Mouse (Mus musculus) splenic B cell, adult 2 months (primary cell): Measurements from ENCODE around the gene Hist1h3e.
A peak's percentile ranks its signal among the peaks of the same experiment; 100 is the strongest.
"Not testable (repeated sequence)": the region's sequence is repeated elsewhere in the genome, so short reads cannot be mapped to it uniquely, and the experiment has no call there.

Source experiments
- DNase-seq: peaks from one replicate; pipeline ENCODE4 v3.0.0-alpha.2; 2011; ENCODE audit warnings: low read depth, low spot score
- H3K27me3 ChIP-seq: 2 replicates; pipeline ENCODE4 v1.6.1; 2012; ENCODE audit warnings: mild to moderate bottlenecking, low read length, moderate library complexity, mixed read lengths; ENCODE audit not compliant: control insufficient read depth, poor library complexity, insufficient read depth, severe bottlenecking
- H3K36me3 ChIP-seq: 2 replicates; pipeline ENCODE4 v1.6.1; 2012; ENCODE audit warnings: mild to moderate bottlenecking, low read length, moderate library complexity, mixed read lengths; ENCODE audit not compliant: control insufficient read depth, poor library complexity, insufficient read depth, severe bottlenecking

Hist1h3e gene

DNA sequence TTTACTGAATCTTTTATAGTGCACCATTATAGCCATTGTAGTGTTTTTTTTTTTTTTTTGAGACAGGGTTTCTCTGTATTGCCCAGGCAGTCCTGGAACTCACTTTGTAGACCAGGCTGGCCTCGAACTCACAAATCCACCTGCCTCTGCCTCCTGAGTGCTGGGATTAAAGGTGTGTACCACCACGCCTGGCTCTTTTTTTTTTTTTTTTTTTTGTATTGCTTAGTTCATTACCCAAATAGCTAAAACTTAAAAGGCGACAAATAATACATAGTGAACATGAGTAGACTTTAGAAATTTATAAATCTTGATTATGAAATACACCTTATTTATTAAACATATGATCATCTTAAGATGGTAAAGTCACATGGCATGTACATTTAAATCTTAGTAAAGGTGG lies 20.7 kb downstream of the Hist1h3e start:
- DNase-seq: no peak
- Histone ChIP-seq H3K27me3 (no peaks in the 10 kb centered on the region), H3K36me3 (0 out of 2 replicates have a peak, but pooled peaks cover 2% of the 10 kb centered on the region)

DNA sequence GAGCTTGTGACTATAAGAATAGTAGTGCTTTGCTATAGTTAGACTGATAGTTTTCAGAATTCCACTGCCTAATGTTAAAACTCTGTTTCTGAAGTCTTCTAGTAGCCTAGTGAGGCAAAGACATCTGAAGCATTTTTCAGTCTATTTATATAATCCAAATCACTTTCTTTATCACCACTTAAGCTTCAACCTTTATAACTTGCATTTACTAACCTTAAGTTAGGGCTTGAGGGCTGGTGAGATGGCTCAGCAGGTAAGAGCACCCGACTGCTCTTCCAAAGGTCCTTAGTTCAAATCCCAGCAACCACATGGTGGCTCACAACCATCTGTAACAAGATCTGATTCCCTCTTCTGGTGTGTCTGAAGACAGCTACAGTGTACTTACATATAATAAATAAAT lies 22.3 kb downstream of the Hist1h3e start:
- not testable (repeated sequence) for H3K36me3 ChIP-seq, DNase-seq, H3K27me3 ChIP-seq

DNA sequence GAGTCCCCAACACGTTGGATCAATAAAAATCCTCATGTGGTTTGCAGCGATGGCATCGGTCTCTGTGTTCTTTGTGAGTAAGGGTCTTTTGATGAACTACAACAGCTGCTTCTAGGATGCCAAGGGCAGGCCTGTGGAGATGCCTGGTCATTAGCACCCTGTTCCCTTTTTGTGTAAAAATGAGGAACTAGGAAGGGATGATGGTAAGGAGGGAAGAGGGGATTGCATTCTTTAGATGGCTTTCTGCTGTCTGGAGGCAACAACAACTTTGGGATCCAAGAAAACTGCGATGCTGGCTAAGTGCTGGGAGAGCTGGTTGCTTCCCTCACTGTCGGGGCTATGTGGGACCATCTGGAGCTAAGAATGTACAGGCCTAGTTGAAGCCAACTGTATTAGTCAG lies 23.9 kb downstream of the Hist1h3e start:
- no peak for DNase-seq
- Histone ChIP-seq H3K27me3 (no peaks in the 10 kb centered on the region), H3K36me3 (no peaks in the 10 kb centered on the region)

DNA sequence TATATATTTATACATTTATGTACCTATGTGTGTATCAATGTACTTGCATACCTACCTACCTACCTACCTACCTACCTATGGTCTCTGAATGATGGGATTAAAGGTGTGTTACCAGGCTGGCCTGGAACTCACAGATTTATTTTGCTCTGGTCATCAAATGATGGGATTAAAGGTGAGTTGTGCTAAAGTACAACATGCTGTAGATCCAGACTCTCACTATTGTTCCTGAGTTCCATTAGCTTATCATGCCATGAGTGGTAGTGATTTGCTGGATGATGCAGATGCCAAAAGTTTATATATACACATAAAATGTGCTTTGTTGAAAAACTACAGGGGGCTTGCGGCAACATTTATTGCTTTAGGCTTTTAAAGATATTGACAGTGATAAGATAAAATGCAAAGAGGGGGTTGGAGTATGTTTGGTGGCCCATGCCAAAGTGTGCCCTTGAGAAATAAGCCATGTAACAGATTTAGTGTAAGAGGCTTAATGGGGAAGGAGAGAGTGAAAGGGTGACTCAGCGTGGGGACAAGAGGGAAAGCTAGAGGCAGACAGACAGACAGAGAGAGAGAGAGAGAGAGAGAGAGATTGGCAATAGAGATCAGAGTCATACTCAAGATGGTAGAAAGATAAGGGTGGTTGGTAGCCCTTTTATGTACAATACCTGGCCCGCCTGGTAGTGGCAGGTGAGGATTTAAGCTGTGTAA lies 25.0 kb downstream of the Hist1h3e start:
- no peaks in the 10 kb centered on the region for H3K36me3 ChIP-seq
- H3K27me3 ChIP-seq: no peaks in the 10 kb centered on the region
- no peak for DNase-seq

DNA sequence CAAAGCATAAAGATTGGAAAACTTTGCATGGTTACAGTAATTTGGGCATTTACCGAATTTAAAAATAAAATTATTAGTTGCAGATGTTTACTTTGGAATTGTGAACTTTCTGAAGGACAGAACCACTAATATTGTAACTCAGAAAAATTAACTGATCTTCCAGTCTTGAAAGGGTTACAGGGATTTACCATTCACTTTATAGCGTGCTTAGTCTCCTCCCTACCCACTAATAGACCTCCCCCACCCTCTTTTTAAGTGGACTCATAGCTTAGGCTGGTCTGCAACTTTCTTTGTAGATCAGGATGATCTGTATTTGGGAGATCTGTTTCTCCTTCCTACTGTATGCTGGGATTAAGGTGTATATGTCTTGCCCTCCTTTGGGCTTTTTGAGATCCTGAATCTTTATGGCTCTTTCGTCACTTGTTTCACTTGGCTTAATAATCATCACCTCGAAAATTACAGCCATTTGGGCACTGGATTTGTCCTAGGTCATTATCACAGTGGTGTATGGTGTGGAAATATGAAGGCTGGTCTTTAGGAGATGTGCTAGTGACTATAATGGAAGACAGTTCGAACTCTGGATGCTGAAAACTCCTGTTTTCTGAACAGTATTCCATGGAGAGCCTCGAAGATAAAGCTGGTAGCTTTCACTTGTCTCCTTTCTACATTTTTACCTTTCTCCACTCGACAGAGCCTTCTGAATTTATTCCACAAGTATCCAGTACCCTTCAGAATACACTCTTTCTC lies 25.9 kb downstream of the Hist1h3e start:
- DNase-seq: no peak
- Histone ChIP-seq H3K36me3 (no peaks in the 10 kb centered on the region), H3K27me3 (no peaks in the 10 kb centered on the region)

DNA sequence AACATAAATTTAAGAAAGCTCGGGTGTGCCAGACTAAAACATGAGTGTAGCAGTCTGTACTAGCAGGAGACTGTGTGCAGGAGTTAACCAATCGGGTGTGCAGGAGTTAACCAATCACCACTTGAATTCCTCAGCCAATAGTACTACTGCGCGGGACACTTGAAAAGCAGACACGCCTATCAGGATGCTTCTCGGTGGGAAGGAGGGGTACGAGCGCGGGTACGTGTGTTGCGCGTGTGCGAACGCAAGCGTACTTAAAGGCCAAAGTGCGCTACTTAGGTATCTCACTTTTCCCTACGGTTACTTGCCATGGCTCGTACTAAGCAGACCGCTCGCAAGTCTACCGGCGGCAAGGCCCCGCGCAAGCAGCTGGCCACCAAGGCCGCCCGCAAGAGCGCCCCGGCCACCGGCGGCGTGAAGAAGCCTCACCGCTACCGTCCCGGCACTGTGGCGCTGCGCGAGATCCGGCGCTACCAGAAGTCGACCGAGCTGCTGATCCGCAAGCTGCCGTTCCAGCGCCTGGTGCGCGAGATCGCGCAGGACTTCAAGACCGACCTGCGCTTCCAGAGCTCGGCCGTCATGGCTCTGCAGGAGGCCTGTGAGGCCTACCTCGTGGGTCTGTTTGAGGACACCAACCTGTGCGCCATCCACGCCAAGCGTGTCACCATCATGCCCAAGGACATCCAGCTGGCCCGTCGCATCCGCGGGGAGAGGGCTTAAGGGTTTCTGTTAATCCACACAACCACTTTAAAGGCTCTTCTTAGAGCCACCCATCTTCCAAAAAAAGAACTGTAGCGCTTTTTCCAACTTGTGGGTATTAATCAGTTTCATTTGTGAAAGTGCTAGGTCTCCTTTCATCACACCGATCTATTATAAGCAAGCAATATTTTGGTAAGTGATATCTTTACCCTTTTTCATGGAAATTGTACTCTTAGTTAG lies 26.8 kb downstream of the Hist1h3e start, which contains the start of gene Hist1h3g:
Gene Hist1h3g, plus strand, starts transcription at position 286 of the 939 bp plus-strand sequence.
- H3K27me3 ChIP-seq, H3K36me3 ChIP-seq: not testable (repeated sequence)
- peak; percentile 92 for DNase-seq

DNA sequence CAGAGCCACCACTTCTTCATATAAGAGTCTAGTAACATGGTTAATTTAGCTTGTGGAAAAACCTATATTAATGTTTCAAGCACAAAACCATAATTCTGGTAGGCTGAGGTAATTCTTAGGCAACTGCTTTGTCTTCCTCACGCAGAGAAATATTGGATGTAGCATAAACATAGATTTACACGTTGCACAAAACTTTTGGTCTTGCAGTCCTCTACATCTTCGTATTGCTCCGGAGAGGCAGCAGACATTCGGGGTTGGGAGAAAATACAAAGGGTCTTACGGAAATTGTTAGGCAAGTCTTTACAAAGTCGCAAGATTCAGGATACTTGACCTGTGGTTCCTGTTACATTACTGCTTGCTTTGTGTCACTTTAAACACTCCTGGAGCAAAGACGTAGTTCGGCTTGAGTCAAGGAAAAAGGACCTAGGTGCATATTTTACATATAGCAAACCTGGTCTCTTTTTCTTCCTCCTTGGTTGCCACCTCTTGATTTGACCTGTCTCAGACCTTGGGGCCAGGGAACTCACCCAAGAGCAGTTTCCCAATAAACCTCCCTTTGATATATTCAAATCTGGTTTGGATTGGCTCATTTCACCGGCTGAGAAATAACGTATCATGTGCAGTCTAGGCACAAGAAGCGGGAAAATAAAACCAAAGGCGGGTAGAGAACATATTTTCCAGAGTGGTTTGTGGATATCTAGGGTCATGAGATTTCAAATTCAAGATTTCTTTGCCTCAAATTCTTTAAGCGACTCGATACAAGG lies 27.6 kb downstream of the Hist1h3e start:
- no peaks in the 10 kb centered on the region for H3K27me3 ChIP-seq
- no peak for DNase-seq
- no peaks in the 10 kb centered on the region for H3K36me3 ChIP-seq

DNA sequence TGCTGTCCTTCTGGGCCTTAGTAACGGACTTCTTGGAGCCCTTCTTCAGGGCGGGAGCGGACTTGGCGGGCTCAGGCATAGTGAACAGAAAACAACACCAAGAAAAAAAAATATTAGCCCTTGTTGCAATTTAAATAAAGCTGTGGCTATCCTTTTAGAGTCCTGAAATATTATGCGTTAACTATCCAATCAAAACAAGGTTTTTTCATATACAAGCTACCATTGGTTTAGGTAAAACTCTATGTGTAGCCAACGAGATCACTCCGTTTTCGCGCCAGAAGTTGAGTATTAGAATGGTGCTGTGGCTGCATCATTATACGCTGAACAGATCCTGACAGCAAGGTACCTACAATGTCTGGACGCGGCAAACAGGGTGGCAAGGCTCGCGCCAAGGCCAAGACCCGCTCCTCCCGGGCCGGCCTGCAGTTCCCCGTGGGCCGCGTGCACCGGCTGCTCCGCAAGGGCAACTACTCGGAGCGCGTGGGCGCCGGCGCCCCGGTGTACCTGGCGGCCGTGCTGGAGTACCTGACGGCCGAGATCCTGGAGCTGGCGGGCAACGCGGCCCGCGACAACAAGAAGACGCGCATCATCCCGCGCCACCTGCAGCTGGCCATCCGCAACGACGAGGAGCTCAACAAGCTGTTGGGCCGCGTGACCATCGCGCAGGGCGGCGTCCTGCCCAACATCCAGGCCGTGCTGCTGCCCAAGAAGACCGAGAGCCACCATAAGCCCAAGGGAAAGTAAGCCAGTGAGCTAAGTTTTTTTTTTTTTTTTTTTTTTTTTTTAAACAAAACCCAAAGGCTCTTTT lies 28.4 kb downstream of the Hist1h3e start, which contains the start of gene Hist1h2af:
Gene Hist1h2af, plus strand, starts transcription at position 347 of the 808 bp plus-strand sequence.
- DNase-seq: peak; percentile 83
- not testable (repeated sequence) for H3K36me3 ChIP-seq, H3K27me3 ChIP-seq

DNA sequence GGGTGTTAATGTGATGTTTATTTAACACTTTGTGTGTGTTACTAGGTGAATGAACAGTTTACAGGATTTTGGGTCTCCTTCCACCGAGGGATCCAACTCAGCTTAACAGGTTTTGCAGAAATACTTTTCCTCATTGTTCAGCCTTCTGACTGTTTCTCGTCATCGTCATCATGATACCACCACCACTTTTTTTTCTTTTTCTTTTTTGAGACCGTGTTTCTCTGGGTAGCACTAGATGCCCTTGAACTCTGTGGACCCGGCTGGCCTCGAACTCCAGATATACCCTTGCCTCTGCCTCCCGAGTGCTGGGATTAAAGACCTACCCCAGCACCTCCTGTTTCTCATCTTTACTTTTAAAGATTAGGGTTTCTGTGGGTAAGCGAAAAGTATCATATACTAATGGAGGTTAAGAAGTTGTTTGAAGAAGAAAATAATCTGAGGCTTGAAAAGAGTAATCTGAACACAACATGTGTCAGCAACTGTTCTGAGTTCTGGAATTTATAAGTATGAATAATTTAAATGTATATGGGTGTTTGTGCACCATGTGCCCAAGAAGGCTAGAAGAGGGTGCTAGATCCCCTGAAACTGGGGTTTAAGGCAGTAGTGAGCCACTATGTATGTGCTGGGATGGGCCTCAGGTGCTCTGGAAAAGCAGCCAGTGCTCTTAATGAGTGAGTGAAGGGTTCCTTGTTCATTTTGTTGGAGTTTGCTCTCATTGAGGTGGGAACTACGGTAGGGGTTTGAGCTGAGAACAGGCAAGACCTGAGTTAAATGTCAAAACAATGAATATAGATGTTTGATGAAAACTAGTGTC lies 29.7 kb downstream of the Hist1h3e start:
- H3K27me3 ChIP-seq: no peaks in the 10 kb centered on the region
- DNase-seq: no peak

DNA sequence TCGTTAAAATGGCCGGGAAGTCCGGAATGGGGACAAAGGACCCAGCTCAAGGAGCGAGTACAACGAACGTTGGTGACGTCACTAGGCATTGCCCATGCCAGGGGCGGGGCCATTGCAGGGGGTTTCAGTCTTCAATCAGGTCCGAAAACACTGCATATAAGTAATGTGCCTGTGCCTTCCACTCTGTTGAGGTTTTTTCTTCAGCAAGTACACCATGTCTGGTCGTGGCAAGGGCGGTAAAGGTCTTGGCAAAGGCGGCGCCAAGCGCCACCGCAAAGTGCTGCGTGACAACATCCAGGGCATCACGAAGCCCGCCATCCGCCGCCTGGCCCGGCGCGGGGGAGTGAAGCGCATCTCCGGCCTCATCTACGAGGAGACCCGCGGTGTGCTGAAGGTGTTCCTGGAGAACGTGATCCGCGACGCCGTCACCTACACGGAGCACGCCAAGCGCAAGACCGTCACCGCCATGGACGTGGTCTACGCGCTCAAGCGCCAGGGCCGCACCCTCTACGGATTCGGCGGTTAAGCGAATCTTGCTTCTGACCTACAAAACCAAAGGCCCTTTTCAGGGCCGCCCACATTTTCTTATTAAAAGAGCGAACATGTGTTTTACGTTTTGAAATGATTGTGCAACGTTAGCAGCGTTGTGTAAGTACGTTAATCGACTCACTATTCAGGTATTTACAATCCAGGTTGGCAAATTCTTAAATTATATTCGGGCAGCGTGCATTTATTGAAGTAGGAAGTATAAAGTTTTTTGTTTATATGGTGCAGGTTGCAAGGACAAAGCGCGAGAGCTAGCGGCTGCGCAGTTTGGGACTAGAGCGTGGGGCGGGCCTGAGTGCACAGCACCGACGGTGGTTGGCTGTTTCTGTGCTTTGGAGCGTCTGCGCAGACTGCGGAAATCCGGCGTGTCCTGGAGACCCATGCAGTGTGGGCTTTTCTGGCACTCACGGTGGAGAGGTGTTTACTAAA lies 31.0 kb downstream of the Hist1h3e start, which contains the start of gene Hist1h4h:
Gene Hist1h4h, plus strand, starts transcription at position 150 of the 975 bp plus-strand sequence.
- peak; percentile 97 for DNase-seq
- Histone ChIP-seq H3K36me3 (no peaks in the 10 kb centered on the region), H3K27me3 (no peaks in the 10 kb centered on the region)

More for the DNA sequence above, 29.7 kb downstream of the Hist1h3e start:
- no peaks in the 10 kb centered on the region for H3K36me3 ChIP-seq

DNA sequence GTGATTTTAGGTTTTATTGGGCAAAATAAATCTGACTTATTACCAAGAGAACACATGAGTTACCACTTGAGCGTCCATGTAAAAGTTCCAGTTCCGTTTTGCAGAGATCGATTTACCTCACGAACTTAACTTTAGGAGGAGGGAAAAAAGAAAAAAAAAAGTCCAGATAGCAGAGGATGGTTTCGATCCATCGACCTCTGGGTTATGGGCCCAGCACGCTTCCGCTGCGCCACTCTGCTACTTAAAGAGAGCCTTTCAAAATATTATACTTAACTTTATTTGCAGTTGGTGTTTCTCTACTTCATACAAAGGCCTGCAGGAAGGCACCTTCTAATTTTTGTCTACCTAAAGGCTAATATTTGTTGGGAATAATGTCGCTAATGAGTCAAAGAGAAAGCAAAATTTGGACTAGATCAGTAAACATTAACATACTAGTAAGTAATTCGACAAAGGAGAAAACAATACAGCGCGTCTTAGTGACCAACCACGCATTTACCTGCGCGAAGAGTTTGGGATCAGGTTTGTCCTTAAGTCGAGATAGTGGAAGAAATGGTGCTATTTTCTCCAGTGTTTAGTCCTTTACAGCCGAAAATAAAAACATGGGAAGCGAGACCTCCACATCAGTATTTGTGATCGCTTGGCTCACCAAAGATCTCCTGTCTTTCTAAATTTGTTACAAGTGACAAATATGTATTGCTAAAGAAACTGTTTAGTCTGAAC lies 31.8 kb downstream of the Hist1h3e start:
- peak; percentile 84 for DNase-seq
- Histone ChIP-seq H3K27me3 (no peaks in the 10 kb centered on the region), H3K36me3 (no peaks in the 10 kb centered on the region)
